In the genomic region with DNA sequence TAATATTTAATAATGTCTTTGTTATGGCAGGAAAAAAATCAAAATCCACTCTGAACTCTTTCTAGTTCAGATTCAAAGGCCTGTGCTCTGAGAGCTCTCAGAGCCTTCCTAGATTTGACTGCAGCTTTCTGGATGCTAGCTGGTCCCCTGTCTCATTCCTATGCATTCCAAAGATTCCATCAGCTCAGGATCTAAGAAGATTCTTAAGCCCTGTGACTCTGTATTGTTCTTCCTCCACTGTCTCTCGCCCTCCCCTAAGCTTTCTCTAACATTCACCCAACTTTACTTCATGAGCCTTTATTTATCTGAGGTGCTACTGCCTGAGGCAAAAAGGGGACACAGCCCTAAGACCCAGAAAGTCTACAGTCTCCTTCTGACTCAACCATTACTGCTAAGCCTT, we compare ENCODE assay signal across 11 mouse cellular contexts.
"Had no signal": no experiment of that assay in that cellular context is flagged by ENCODE, and none has a peak within 500 bp of the region (broad histone marks: within the 10 kb centered on the region; RNA-seq: fewer than 3 reads in every experiment).

No protein-coding gene starts in this region.

- H3K27me3 ChIP-seq: lung, embryonic 15.5 days; megakaryocyte, embryonic 14.5 days; midbrain, embryonic 12.5 days; midbrain, embryonic 15.5 days; neural tube, embryonic 12.5 days had no signal

- H3K9me3 ChIP-seq: lung, embryonic 15.5 days; megakaryocyte, embryonic 14.5 days; midbrain, embryonic 12.5 days; midbrain, embryonic 15.5 days; neural tube, embryonic 12.5 days had no signal

- H3K4me2 ChIP-seq: lung, embryonic 15.5 days; midbrain, embryonic 12.5 days; midbrain, embryonic 15.5 days; neural tube, embryonic 12.5 days had no signal

- H3K4me3 ChIP-seq: lung, embryonic 15.5 days; megakaryocyte, embryonic 14.5 days; midbrain, embryonic 12.5 days; midbrain, embryonic 15.5 days; neural tube, embryonic 12.5 days had no signal

- H3K4me1 ChIP-seq: megakaryocyte, embryonic 14.5 days; midbrain, embryonic 12.5 days; midbrain, embryonic 15.5 days; neural tube, embryonic 12.5 days had no signal

- H3K36me3 ChIP-seq: lung, embryonic 15.5 days; midbrain, embryonic 12.5 days; midbrain, embryonic 15.5 days; neural tube, embryonic 12.5 days had no signal

- ATAC-seq: liver, postnatal 0 days; midbrain, embryonic 15.5 days had no signal

- DNase-seq: liver, postnatal 0 days; lung, adult 2 months; right cerebral cortex, postnatal 14 days; thymus, postnatal 14 days; thymus, postnatal 36 days had no signal

- H3K27ac ChIP-seq: lung, embryonic 15.5 days; macrophage; midbrain, embryonic 12.5 days; midbrain, embryonic 15.5 days; neural tube, embryonic 12.5 days had no signal

- H3K9ac ChIP-seq: liver, postnatal 0 days; lung, embryonic 15.5 days; midbrain, embryonic 12.5 days; midbrain, embryonic 15.5 days; neural tube, embryonic 12.5 days had no signal
